Mouse (Mus musculus) thymus, postnatal 4 days (tissue): ENCODE measurements around the gene Rac3.
A peak's percentile ranks its signal among the peaks of the same experiment; 100 is the strongest.

Experiments used
- DNase-seq: peaks from one replicate; pipeline ENCODE4 v3.0.0; 2021

Gene Rac3

GRCm38 (mm10) chr11:120707225-120707624 is 14.0 kb upstream of the Rac3 start:
- DNase-seq: no peak

- no peak for DNase-seq
Observed at GRCm38 (mm10) chr11:120707969-120708368, 13.3 kb upstream of the Rac3 start.

DNA sequence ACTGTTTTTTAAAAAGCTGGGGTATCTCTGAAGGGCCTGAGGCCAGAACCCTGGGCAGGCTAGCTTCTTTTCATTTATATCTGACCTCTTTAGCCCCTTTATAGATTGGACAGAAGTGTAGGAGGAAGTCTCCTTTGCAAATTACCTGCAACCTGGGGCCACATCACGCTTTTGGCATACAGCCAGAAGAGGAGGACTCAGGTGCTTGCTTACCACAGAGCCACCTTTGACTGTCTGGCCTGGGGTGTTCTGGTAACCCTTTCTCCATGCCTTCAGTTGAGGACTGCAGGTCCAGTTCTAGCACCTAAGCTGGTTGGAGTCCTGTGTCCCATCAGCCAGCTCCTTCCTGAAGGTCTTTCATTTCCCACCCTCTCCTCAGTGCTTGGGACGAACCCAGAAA is 11.7 kb upstream of the Rac3 start:
- no peak for DNase-seq

DNA sequence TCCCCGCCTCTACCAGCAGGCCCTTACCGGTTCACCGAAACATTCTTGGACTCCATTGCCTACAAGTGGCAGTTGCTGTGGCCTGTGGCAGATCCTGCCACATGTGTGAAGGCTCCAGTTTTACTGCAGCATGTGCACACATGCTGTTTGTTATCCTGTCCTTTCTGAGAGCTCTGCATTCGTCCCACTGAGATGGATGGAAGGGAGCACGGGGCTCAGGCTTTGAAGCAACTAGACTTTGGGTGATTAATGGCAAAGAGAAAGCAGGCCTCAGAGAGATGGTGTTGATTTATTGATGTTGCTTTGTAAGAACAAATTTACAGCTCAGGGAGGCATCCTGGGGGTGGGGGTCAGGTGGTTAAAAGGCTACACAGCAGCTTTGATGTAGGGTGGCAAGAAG is 10.6 kb upstream of the Rac3 start:
- DNase-seq: no peak

- no peak for DNase-seq
Observed at GRCm38 (mm10) chr11:120711980-120712604, 9.2 kb upstream of the Rac3 start.

GRCm38 (mm10) chr11:120712771-120713568 is 8.3 kb upstream of the Rac3 start:
- peak; percentile 87 for DNase-seq

DNA sequence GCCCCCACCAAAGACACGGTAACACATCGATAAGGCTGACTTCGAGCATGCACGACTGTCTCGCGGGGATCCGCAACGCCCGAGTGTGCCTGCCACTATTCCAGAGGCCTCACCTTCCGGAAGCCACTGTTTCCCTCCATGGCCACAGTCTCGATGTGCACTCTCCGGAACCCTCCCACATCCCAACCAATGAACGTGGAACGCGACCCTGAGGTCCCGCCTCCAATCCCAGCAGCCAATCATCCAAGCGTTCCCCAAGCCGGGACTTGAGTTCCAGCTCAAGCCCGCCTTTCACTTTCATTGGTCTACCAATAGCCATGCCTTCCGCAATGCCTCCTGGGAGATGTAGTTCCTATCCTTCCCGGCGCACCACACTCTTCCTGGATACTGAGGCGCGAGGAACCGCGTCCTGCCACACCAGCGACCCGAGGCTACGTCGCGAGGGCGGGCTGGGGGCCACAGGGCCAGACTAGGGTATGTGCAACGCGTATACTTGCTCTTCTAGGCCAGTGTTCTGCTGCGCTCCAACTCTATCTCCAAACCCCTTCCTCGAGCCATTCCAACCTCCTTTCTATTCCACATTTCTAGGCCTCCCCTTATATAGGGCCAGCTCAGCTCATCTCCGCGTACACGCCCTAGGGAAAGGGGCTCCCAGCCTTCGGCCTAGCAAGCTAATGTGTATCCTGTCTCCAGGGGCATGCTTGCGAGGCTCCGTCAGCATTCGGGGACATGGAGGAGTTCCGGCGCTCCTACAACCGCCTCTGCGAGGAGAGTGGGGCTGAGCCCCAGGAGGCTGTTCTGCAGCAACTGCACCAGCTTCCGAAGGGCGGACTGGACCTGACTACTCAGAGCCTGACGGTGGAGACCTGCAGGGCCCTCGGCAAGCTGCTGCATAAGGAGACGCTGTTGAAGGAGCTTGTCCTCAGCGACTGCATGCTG is 7.4 kb upstream of the Rac3 start, which contains the start of the genes Cenpx and Lrrc45:
Gene Cenpx, minus strand, starts transcription at position 159 of the 939 bp plus-strand sequence.
Gene Lrrc45, plus strand, starts transcription at position 346 of the 939 bp plus-strand sequence.
- peak; percentile 93 for DNase-seq

DNA sequence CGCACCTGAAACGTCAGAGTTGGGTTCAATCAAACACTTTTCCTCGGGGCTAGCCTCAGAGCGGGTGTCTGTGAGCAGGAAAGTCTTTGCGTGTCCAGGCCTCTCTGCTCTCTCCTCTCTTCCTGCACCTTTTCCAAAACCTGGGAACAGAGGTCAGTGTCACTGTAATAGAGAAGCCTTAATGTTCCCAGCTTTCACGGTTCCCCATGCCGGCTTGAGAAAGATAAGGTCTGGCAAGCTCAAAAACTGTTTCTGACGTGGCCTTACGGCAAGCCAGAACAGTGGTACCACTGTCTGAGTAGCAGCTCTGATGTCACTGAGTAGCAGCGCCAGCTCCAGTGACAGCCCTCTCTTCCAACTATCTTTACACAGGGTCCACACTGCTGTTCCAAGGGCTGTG is 6.7 kb upstream of the Rac3 start:
- DNase-seq: no peak

DNA sequence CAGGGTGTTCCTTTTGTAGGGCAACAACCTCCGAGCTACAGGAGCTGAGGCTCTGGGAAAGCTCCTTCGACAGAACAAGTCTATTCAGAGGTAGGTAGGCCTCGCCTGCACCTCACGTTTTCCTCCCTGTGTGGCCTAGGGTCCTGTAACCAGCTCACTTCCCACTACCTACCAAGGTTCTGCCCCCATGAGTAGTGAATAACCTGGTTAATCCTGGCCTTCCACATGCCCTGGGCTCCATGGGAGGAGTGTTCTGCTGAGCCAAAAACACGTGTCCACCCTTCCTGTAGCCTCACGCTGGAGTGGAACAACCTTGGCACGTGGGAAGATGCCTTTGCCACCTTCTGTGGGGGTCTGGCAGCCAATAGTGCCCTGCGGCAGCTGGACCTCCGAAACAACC is 6.1 kb upstream of the Rac3 start:
- no peak for DNase-seq

DNA sequence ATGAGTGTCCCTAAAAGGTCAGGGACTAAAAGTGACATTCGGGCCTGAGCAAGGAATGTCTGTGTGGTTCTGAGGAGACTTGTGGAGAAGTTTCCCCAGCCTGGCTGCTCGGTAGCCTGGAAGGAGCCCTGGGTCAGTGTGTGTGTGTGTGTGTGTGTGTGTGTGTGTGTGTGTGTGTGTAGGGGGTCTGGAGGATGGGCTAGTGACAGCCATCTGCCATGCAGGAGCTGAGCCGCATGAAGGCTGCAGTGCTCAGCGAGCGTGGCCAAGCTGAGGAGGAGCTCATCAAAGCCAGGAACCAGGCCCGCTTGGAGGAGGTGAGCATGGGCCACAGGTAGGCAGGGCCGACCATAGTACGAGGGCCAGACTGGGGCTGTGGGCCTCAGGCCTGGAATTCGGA is 2.0 kb upstream of the Rac3 start:
- DNase-seq: no peak

DNA sequence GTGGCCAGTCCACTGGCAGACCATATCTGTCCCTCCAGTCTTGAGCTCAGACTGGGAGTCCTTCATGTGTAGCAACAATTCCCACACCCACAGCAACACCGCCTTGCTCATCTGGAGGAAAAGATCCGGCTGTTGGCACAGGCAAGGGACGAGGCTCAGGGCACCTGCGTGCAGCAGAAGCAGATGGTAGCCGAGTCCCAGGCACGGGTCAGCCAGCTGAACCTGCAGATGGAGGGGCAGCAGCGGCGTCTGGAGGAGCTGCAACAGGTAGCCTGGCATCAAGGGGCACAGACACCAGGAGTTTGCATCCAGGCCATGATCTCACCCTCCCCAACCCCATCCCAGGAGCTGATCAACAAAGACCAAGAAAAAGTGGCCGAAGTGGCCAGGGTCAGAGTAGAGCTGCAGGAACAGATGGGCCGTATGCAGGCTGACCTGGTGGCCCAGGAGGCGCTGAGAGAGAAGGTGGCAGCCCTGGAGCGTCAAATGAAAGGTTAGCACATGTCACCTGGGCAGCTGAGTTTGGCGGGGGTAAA is 1.4 kb upstream of the Rac3 start:
- no peak for DNase-seq

GRCm38 (mm10) chr11:120720450-120720849 is 820 bp upstream of the Rac3 start:
- DNase-seq: peak; percentile 98

GRCm38 (mm10) chr11:120722067-120722630 is 879 bp downstream of the Rac3 start:
- DNase-seq: no peak

- no peak for DNase-seq
Observed at GRCm38 (mm10) chr11:120722761-120723382, 1.6 kb downstream of the Rac3 start.

- DNase-seq: no peak
Observed at GRCm38 (mm10) chr11:120723509-120723908, 2.2 kb downstream of the Rac3 start.

DNA sequence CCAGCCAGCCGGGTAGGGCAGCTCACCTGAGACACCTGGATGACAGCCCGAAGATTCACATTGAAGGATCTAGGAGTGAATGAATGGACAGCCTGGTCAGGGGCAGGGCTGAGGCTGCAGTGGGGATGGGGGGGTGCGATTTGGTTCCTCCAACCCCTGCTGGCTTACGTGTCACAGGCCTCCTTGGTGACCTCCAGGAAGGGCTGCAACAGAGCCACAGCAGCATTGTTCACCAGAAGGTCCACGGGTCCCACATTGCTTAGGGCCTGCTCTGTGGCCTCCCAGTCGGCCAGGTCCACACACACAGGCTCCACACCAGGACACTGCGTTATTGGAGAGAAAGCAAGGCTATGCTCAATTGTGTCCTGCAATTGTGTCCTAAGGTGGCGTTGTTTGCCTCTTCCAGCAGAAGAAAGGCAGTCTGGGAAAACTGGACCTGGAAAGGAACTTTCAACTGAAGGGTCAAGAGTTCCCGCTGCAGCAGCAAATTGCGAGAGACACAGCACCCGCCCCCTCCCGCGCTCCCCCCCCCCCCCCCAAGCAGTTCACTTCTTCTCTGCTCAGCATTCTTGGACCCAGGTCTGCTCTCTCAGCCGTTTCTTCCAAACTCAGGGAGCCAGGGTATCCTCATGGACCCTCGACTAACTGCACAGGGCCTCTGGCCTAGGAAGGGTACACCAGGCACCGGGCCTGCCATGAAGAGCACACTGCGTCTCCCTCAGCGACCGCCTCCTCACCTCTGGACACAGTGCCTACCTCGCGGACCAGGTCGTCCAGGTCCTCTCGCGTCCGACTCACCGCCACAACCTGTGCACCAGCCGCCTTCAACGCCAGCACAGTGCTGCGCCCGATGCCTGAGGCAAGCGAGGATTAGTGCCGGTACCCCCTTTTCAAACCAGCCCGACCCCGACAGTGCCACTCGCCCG is 5.2 kb downstream of the Rac3 start:
- DNase-seq: no peak

- no peak for DNase-seq
Observed at GRCm38 (mm10) chr11:120727169-120727527, 5.9 kb downstream of the Rac3 start, which contains the start of gene Dcxr. Gene Dcxr (minus strand): TSS chr11:120727281.

- DNase-seq: no peak
Observed at GRCm38 (mm10) chr11:120727564-120727963, 6.3 kb downstream of the Rac3 start.

GRCm38 (mm10) chr11:120728530-120729240 is 7.4 kb downstream of the Rac3 start:
- no peak for DNase-seq

DNA sequence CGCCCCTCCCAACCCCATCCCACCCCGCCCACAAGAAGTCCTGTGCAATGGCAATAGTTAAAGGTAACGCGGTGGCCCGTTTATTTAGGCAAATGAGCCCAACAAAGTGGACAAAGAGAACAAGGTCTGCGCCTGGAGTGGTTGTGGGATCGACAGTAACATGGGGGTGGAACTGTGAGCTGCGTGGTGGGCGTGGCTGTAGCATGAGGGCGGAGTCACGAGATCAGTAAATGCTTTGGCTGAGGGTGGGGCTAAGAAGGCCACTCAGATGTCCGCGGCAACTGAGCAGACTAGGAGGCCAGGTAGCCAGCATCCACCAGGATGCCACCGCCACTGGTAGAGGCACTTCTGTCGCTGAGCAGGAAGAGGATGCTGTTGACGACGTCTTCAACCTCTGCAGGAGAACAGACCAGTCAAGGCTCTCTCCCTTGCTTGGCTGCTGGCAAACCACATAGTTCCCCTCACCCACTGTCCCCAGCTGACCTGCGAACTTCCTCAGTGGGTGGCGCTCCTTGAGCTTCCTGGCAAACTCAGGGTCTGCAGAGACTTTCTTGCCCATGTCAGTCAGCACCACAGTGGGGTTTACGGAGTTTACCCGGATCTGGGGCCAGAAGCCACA is 8.3 kb downstream of the Rac3 start:
- peak; percentile 37 for DNase-seq
